In genomic region chr4:121015268-121015659, GRCm38 (mm10) we compare ENCODE assay signal across 9 mouse cellular contexts. TPM values are rescaled to one million over a fixed set of nuclear protein-coding genes. Genes with fewer than 3 reads are reported as not detected.
A peak's percentile ranks its signal among the peaks of the same experiment; 100 is the strongest.
DNase-seq lines count a peak whose midpoint lies in the region; ATAC-seq and TF ChIP-seq lines count a peak whose summit lies in the region.
"Had no signal": no experiment of that assay in that cellular context is flagged by ENCODE, and none has a peak within 500 bp of the region (broad histone marks: within the 10 kb centered on the region; RNA-seq: fewer than 3 reads in every experiment).

No protein-coding gene starts in this region.

- no peak overlapping the region for H3K9ac ChIP-seq in embryonic facial prominence, embryonic 13.5 days
- H3K9ac ChIP-seq in hindbrain, embryonic 16.5 days (ENCODE audit: low read depth, low read length) = no peak overlapping the region
- H3K9ac ChIP-seq in midbrain, embryonic 16.5 days (ENCODE audit: low read depth, low read length) = peak overlapping the region; percentile 20; the same call in 1 of the 2 replicates

- WGBS in embryonic facial prominence, embryonic 13.5 days = 84% methylated on average over 7 of the region's 7 CpGs
- 78% methylated on average over 7 of the region's 7 CpGs for WGBS in hindbrain, embryonic 16.5 days
- WGBS in midbrain, embryonic 16.5 days = 81% methylated on average over 7 of the region's 7 CpGs

- peak overlapping the region; percentile 91 for H3K4me2 ChIP-seq in embryonic facial prominence, embryonic 13.5 days
- H3K4me2 ChIP-seq in hindbrain, embryonic 16.5 days (ENCODE audit: low read length) = peak overlapping the region; percentile 74
- peak overlapping the region; percentile 67 for H3K4me2 ChIP-seq in midbrain, embryonic 16.5 days (ENCODE audit: low read length)

- TF ChIP-seq CTCF in left cerebral cortex, adult 2 months (IDR thresholded peaks at IDR 0.05) = no peak

- no peak for ATAC-seq in embryonic facial prominence, embryonic 13.5 days (ENCODE audit: insufficient number of reproducible peaks, insufficient read depth, low FRiP score, low TSS enrichment, low read depth)
- ATAC-seq in hindbrain, embryonic 16.5 days = no peak
- no peak for ATAC-seq in midbrain, embryonic 16.5 days
- no peak for ATAC-seq in monocyte, adult 5-6 weeks (replicated peaks; ENCODE audit: insufficient number of reproducible peaks, low FRiP score, low TSS enrichment, poor library complexity, severe bottlenecking)

- peak overlapping the region; percentile 81 for H3K27ac ChIP-seq in left cerebral cortex, adult 2 months
- no peak overlapping the region for H3K27ac ChIP-seq in embryonic facial prominence, embryonic 13.5 days
- no peak overlapping the region for H3K27ac ChIP-seq in hindbrain, embryonic 16.5 days (ENCODE audit: low read depth, low read length)
- H3K27ac ChIP-seq in midbrain, embryonic 16.5 days (ENCODE audit: low read length) = no peak overlapping the region

- no peak for DNase-seq in left cerebral cortex, adult 2 months (ENCODE audit: extremely low spot score in 1 of 2, low spot score in 2 of 2)
- no peak for DNase-seq in left cerebral cortex, postnatal 14 days (ENCODE audit: low spot score in 2 of 2)
- no peak for DNase-seq in kidney, adult 8-10 months
- no peak for DNase-seq in spleen, postnatal 10 days (ENCODE audit: low spot score in 2 of 2)
- DNase-seq: right cerebral cortex, postnatal 25 days had no signal

- no peaks in the 10 kb centered on the region for H3K27me3 ChIP-seq in embryonic facial prominence, embryonic 13.5 days
- H3K27me3 ChIP-seq in hindbrain, embryonic 16.5 days (replicated peaks; ENCODE audit: control insufficient read depth, insufficient read depth, low read length) = no peaks in the 10 kb centered on the region
- H3K27me3 ChIP-seq in midbrain, embryonic 16.5 days (ENCODE audit: control insufficient read depth, insufficient read depth, low read depth, low read length) = no peaks in the 10 kb centered on the region

- peak overlapping the region; percentile 99 for H3K4me3 ChIP-seq in left cerebral cortex, adult 2 months
- no peak overlapping the region for H3K4me3 ChIP-seq in embryonic facial prominence, embryonic 13.5 days
- H3K4me3 ChIP-seq in hindbrain, embryonic 16.5 days (ENCODE audit: low read length) = peak overlapping the region; percentile 99; the same call in 1 of the 2 replicates
- H3K4me3 ChIP-seq in midbrain, embryonic 16.5 days (ENCODE audit: low read depth, low read length) = peak overlapping the region; percentile 97

- no peaks in the 10 kb centered on the region for H3K36me3 ChIP-seq in embryonic facial prominence, embryonic 13.5 days
- H3K36me3 ChIP-seq in hindbrain, embryonic 16.5 days (ENCODE audit: control insufficient read depth, insufficient read depth, low read length) = no peaks in the 10 kb centered on the region
- H3K36me3 ChIP-seq in midbrain, embryonic 16.5 days (ENCODE audit: control insufficient read depth, insufficient read depth, low read length) = no peaks in the 10 kb centered on the region

- intact Hi-C loops in left cerebral cortex, adult 2 months (cut with DNase I) = no loop called here
- intact Hi-C loops in left cerebral cortex, postnatal 14 days (cut with DNase I) = loop anchor here (1.0 kb wide), 1 partner anchor 27 kb away; no protein-coding TSS in a partner anchor

- peaks cover 15% of the 10 kb centered on the region for H3K4me1 ChIP-seq in embryonic facial prominence, embryonic 13.5 days
- peaks cover 15% of the 10 kb centered on the region for H3K4me1 ChIP-seq in hindbrain, embryonic 16.5 days (ENCODE audit: control insufficient read depth, insufficient read depth, low read depth, low read length)
- H3K4me1 ChIP-seq in midbrain, embryonic 16.5 days (ENCODE audit: control insufficient read depth, insufficient read depth, low read length) = peaks cover 16% of the 10 kb centered on the region

- H3K9me3 ChIP-seq in embryonic facial prominence, embryonic 13.5 days = no peaks in the 10 kb centered on the region
- H3K9me3 ChIP-seq in hindbrain, embryonic 16.5 days (ENCODE audit: control insufficient read depth, low read length) = no peaks in the 10 kb centered on the region
- no peaks in the 10 kb centered on the region for H3K9me3 ChIP-seq in midbrain, embryonic 16.5 days (replicated peaks; ENCODE audit: control insufficient read depth, low read length, poor library complexity, severe bottlenecking)

RNA-seq across cellular contexts. Expression of gene Smap2, which starts 1.8 kb away (rescaled TPM):
- total RNA-seq in left cerebral cortex, adult 2 months (2021) = 100 to 1,000 TPM; 186 to 201 TPM
- 100 to 1,000 TPM; 160 to 163 TPM for total RNA-seq in left cerebral cortex, postnatal 14 days (2021)
- polyA plus RNA-seq in embryonic facial prominence, embryonic 13.5 days (2015; fragmentation: Nextera tagmentation; extraction: Ambion mirVana) = 13.7 and 13.9 TPM in 2 replicates
- polyA plus RNA-seq in hindbrain, embryonic 16.5 days (2015; fragmentation: Nextera tagmentation; extraction: Ambion mirVana) = 40.9 and 42.3 TPM in 2 replicates
- polyA plus RNA-seq in midbrain, embryonic 16.5 days (2015; fragmentation: Nextera tagmentation; extraction: Ambion mirVana) = 41.1 and 43.2 TPM in 2 replicates
- total RNA-seq in monocyte, adult 5-6 weeks (2017) = 53.3 to 79.2 TPM (median 60.5 TPM) in 3 replicates

RNA-seq across cellular contexts. Expression of gene Col9a2, which starts 23.9 kb away (rescaled TPM):
- 1 to 10 TPM; 7.0 to 7.4 TPM for total RNA-seq in left cerebral cortex, adult 2 months (2021)
- 10 to 100 TPM; 10.2 to 12.7 TPM for total RNA-seq in left cerebral cortex, postnatal 14 days (2021)
- 56.1 and 57.5 TPM in 2 replicates for polyA plus RNA-seq in embryonic facial prominence, embryonic 13.5 days (2015; fragmentation: Nextera tagmentation; extraction: Ambion mirVana)
- 15.4 and 19.3 TPM in 2 replicates for polyA plus RNA-seq in hindbrain, embryonic 16.5 days (2015; fragmentation: Nextera tagmentation; extraction: Ambion mirVana)
- 13.1 and 16.7 TPM in 2 replicates for polyA plus RNA-seq in midbrain, embryonic 16.5 days (2015; fragmentation: Nextera tagmentation; extraction: Ambion mirVana)
- total RNA-seq in monocyte, adult 5-6 weeks (2017) = not detected in 3 replicates
